Mouse (Mus musculus): ENCODE results near the gene Ubap2l. TPM values are rescaled to one million over a fixed set of nuclear protein-coding genes. Genes with fewer than 3 reads are reported as not detected.

The Ubap2l gene
- polyA plus RNA-seq, 1 experiment: 105 TPM

- Histone ChIP-seq H3K4me1 (ENCODE audit: control insufficient read depth, insufficient read depth, low read length) (no peaks in the 10 kb centered on the region), H3K27ac (ENCODE audit: insufficient read depth, low read length) (no peak within 1 kb of the TSS), H3K4me3 (ENCODE audit: insufficient read depth, low read length) (no peak within 1 kb of the TSS)
- TF ChIP-seq POLR2A (IDR thresholded peaks at IDR 0.05; ENCODE audit: extremely low read depth, insufficient read depth, low read length): no peak
- TF ChIP-seq CTCF (IDR thresholded peaks at IDR 0.05; ENCODE audit: extremely low read depth, insufficient read depth, low read length): no peak
These were observed 19.9 kb upstream of the Ubap2l start, which contains the start of gene Tpm3 for GRCm38 (mm10) chr3:90072294-90072693. Gene Tpm3, plus strand, starts transcription at chr3:90072649.

GRCm38 (mm10) chr3:90069688-90070087, 17.3 kb upstream of the Ubap2l start:
- H3K4me3 ChIP-seq (ENCODE audit: insufficient read depth, low read length): no peak overlapping the region
- no peak for TF ChIP-seq POLR2A (IDR thresholded peaks at IDR 0.05; ENCODE audit: extremely low read depth, insufficient read depth, low read length)
- TF ChIP-seq CTCF (IDR thresholded peaks at IDR 0.05; ENCODE audit: extremely low read depth, insufficient read depth, low read length): no peak
- no peaks in the 10 kb centered on the region for H3K4me1 ChIP-seq (ENCODE audit: control insufficient read depth, insufficient read depth, low read length)
- H3K27ac ChIP-seq (ENCODE audit: insufficient read depth, low read length): no peak overlapping the region

- H3K4me1 ChIP-seq (ENCODE audit: control insufficient read depth, insufficient read depth, low read length): no peaks in the 10 kb centered on the region
- no peak overlapping the region for H3K4me3 ChIP-seq (ENCODE audit: insufficient read depth, low read length)
- TF ChIP-seq CTCF (IDR thresholded peaks at IDR 0.05; ENCODE audit: extremely low read depth, insufficient read depth, low read length) (no peak), POLR2A (IDR thresholded peaks at IDR 0.05; ENCODE audit: extremely low read depth, insufficient read depth, low read length) (no peak)
- H3K27ac ChIP-seq (ENCODE audit: insufficient read depth, low read length): no peak overlapping the region
These were observed 15.4 kb upstream of the Ubap2l start for GRCm38 (mm10) chr3:90067851-90068250.

- H3K4me3 ChIP-seq (ENCODE audit: insufficient read depth, low read length): no peak overlapping the region
- H3K4me1 ChIP-seq (ENCODE audit: control insufficient read depth, insufficient read depth, low read length): no peaks in the 10 kb centered on the region
- TF ChIP-seq POLR2A (IDR thresholded peaks at IDR 0.05; ENCODE audit: extremely low read depth, insufficient read depth, low read length) (no peak), CTCF (IDR thresholded peaks at IDR 0.05; ENCODE audit: extremely low read depth, insufficient read depth, low read length) (peak; percentile 69)
- no peak overlapping the region for H3K27ac ChIP-seq (ENCODE audit: insufficient read depth, low read length)
These were observed 13.1 kb upstream of the Ubap2l start for GRCm38 (mm10) chr3:90065553-90065952.

- TF ChIP-seq CTCF (IDR thresholded peaks at IDR 0.05; ENCODE audit: extremely low read depth, insufficient read depth, low read length) (no peak), POLR2A (IDR thresholded peaks at IDR 0.05; ENCODE audit: extremely low read depth, insufficient read depth, low read length) (no peak)
- H3K4me1 ChIP-seq (ENCODE audit: control insufficient read depth, insufficient read depth, low read length): no peaks in the 10 kb centered on the region
- H3K27ac ChIP-seq (ENCODE audit: insufficient read depth, low read length): no peak overlapping the region
- no peak overlapping the region for H3K4me3 ChIP-seq (ENCODE audit: insufficient read depth, low read length)
These were observed 12.0 kb upstream of the Ubap2l start for GRCm38 (mm10) chr3:90064383-90064782.

- Histone ChIP-seq H3K4me3 (ENCODE audit: insufficient read depth, low read length) (no peak overlapping the region), H3K4me1 (ENCODE audit: control insufficient read depth, insufficient read depth, low read length) (no peaks in the 10 kb centered on the region), H3K27ac (ENCODE audit: insufficient read depth, low read length) (no peak overlapping the region)
- TF ChIP-seq POLR2A (IDR thresholded peaks at IDR 0.05; ENCODE audit: extremely low read depth, insufficient read depth, low read length): no peak
- no peak for TF ChIP-seq CTCF (IDR thresholded peaks at IDR 0.05; ENCODE audit: extremely low read depth, insufficient read depth, low read length)
These were observed 10.1 kb upstream of the Ubap2l start for GRCm38 (mm10) chr3:90062539-90062938.

- Histone ChIP-seq H3K4me1 (ENCODE audit: control insufficient read depth, insufficient read depth, low read length) (no peaks in the 10 kb centered on the region), H3K27ac (ENCODE audit: insufficient read depth, low read length) (no peak overlapping the region), H3K4me3 (ENCODE audit: insufficient read depth, low read length) (no peak overlapping the region)
- no peak for TF ChIP-seq POLR2A (IDR thresholded peaks at IDR 0.05; ENCODE audit: extremely low read depth, insufficient read depth, low read length)
- TF ChIP-seq CTCF (IDR thresholded peaks at IDR 0.05; ENCODE audit: extremely low read depth, insufficient read depth, low read length): no peak
These were observed 9.1 kb upstream of the Ubap2l start for GRCm38 (mm10) chr3:90061549-90061948.

GRCm38 (mm10) chr3:90051441-90052350, 732 bp downstream of the Ubap2l start, which contains the start of gene 4933434E20Rik:
Gene 4933434E20Rik, plus strand, starts transcription at chr3:90051636.
- peak within 1 kb of the TSS; percentile 73 for H3K4me3 ChIP-seq (ENCODE audit: insufficient read depth, low read length)
- no peak for TF ChIP-seq CTCF (IDR thresholded peaks at IDR 0.05; ENCODE audit: extremely low read depth, insufficient read depth, low read length)
- TF ChIP-seq POLR2A (IDR thresholded peaks at IDR 0.05; ENCODE audit: extremely low read depth, insufficient read depth, low read length): no peak
- H3K4me1 ChIP-seq (ENCODE audit: control insufficient read depth, insufficient read depth, low read length): peaks cover 4% of the 10 kb centered on the region
- H3K27ac ChIP-seq (ENCODE audit: insufficient read depth, low read length): peak within 1 kb of the TSS; percentile 64

GRCm38 (mm10) chr3:90049691-90050090, 2.7 kb downstream of the Ubap2l start:
- TF ChIP-seq CTCF (IDR thresholded peaks at IDR 0.05; ENCODE audit: extremely low read depth, insufficient read depth, low read length): no peak
- TF ChIP-seq POLR2A (IDR thresholded peaks at IDR 0.05; ENCODE audit: extremely low read depth, insufficient read depth, low read length): no peak
- Histone ChIP-seq H3K4me3 (ENCODE audit: insufficient read depth, low read length) (no peak overlapping the region), H3K27ac (ENCODE audit: insufficient read depth, low read length) (no peak overlapping the region), H3K4me1 (ENCODE audit: control insufficient read depth, insufficient read depth, low read length) (peaks cover 2% of the 10 kb centered on the region)

- Histone ChIP-seq H3K27ac (ENCODE audit: insufficient read depth, low read length) (no peak overlapping the region), H3K4me3 (ENCODE audit: insufficient read depth, low read length) (no peak overlapping the region), H3K4me1 (ENCODE audit: control insufficient read depth, insufficient read depth, low read length) (no peaks in the 10 kb centered on the region)
- TF ChIP-seq POLR2A (IDR thresholded peaks at IDR 0.05; ENCODE audit: extremely low read depth, insufficient read depth, low read length) (no peak), CTCF (IDR thresholded peaks at IDR 0.05; ENCODE audit: extremely low read depth, insufficient read depth, low read length) (no peak)
These were observed 16.2 kb downstream of the Ubap2l start for GRCm38 (mm10) chr3:90036263-90036662.
